In the genomic region with DNA sequence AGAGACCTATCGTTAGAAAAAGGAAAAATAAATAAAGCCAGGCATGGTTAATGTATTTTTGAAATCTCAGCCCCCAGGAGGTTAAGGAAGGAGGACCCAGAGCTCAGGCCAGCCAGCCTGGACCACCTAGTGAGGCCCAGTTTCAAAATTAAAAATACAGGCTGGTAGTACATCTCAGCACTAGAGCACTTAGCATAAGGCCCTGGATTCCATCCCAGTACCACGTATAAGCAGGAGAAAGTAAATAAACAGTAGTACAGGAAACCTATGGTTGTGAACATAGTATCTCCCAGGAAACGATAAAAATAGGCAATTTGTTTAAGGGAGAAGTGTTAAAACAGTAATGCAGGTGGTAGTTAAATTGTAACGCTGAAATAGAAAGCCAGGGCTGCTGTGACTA, we compare ENCODE assay signal across 8 mouse cellular contexts. TPM values are rescaled to one million over a fixed set of nuclear protein-coding genes. Genes with fewer than 3 reads are reported as not detected.
A peak's percentile ranks its signal among the peaks of the same experiment; 100 is the strongest.
DNase-seq lines count a peak whose midpoint lies in the region; ATAC-seq lines count a peak whose summit lies in the region.

No protein-coding gene starts in this region.

- intact Hi-C loops in heart, postnatal 25 days (cut with DNase I): no loop called here

- H3K27me3 ChIP-seq in heart, embryonic 16.5 days (ENCODE audit: control insufficient read depth, insufficient read depth, low read length): no peaks in the 10 kb centered on the region
- no peaks in the 10 kb centered on the region for H3K27me3 ChIP-seq in hindbrain, embryonic 12.5 days
- no peaks in the 10 kb centered on the region for H3K27me3 ChIP-seq in midbrain, embryonic 12.5 days

- no peak overlapping the region; the same call in 1 of the 2 replicates for H3K4me3 ChIP-seq in heart, embryonic 16.5 days (ENCODE audit: low read length)
- H3K4me3 ChIP-seq in hindbrain, embryonic 12.5 days: peak overlapping the region; percentile 35
- peak overlapping the region; percentile 36 for H3K4me3 ChIP-seq in midbrain, embryonic 12.5 days

- DNase-seq in heart, postnatal 25 days (ENCODE audit: low spot score): no peak
- peak; percentile 54 for DNase-seq in NIH3T3 (ENCODE audit: low read depth)
- no peak for DNase-seq in frontal cortex, postnatal 10 days (ENCODE audit: low spot score in 2 of 2)
- DNase-seq in retina, embryonic 14.5 days (ENCODE audit: low spot score): no peak
- DNase-seq in right cerebral cortex, adult 18-20 months: no peak

- H3K4me1 ChIP-seq in heart, embryonic 16.5 days (ENCODE audit: control insufficient read depth, insufficient read depth, low read length): peaks cover 45% of the 10 kb centered on the region
- H3K4me1 ChIP-seq in hindbrain, embryonic 12.5 days: peaks cover 50% of the 10 kb centered on the region
- H3K4me1 ChIP-seq in midbrain, embryonic 12.5 days: peaks cover 52% of the 10 kb centered on the region

- no peak for ATAC-seq in heart, embryonic 16.5 days (replicated peaks; ENCODE audit: extremely low read depth, insufficient read depth, low FRiP score)
- ATAC-seq in hindbrain, embryonic 12.5 days (ENCODE audit: low FRiP score): no peak
- ATAC-seq in midbrain, embryonic 12.5 days (ENCODE audit: low FRiP score, low read depth): no peak

- H3K27ac ChIP-seq in heart, embryonic 16.5 days (ENCODE audit: low read length): peak overlapping the region; percentile 71
- peak overlapping the region; percentile 40 for H3K27ac ChIP-seq in hindbrain, embryonic 12.5 days
- no peak overlapping the region for H3K27ac ChIP-seq in midbrain, embryonic 12.5 days (replicated peaks)

- WGBS in heart, embryonic 16.5 days: 27% methylated on average over 4 of the region's 4 CpGs
- 50% methylated on average over 4 of the region's 4 CpGs for WGBS in hindbrain, embryonic 12.5 days
- 47% methylated on average over 4 of the region's 4 CpGs for WGBS in midbrain, embryonic 12.5 days

- peak overlapping the region; percentile 70 for H3K9ac ChIP-seq in heart, embryonic 16.5 days (ENCODE audit: low read length)
- peak overlapping the region; percentile 63; the same call in 1 of the 2 replicates for H3K9ac ChIP-seq in hindbrain, embryonic 12.5 days
- peak overlapping the region; percentile 73 for H3K9ac ChIP-seq in midbrain, embryonic 12.5 days (replicated peaks)

- peaks cover 16% of the 10 kb centered on the region for H3K36me3 ChIP-seq in heart, embryonic 16.5 days (ENCODE audit: control insufficient read depth, insufficient read depth)
- peaks cover 20% of the 10 kb centered on the region for H3K36me3 ChIP-seq in hindbrain, embryonic 12.5 days
- peaks cover 20% of the 10 kb centered on the region for H3K36me3 ChIP-seq in midbrain, embryonic 12.5 days

- H3K4me2 ChIP-seq in heart, embryonic 16.5 days (ENCODE audit: low read depth, low read length): peak overlapping the region; percentile 73
- peak overlapping the region; percentile 63 for H3K4me2 ChIP-seq in hindbrain, embryonic 12.5 days (replicated peaks)
- H3K4me2 ChIP-seq in midbrain, embryonic 12.5 days (replicated peaks): peak overlapping the region; percentile 60

- no peaks in the 10 kb centered on the region for H3K9me3 ChIP-seq in heart, embryonic 16.5 days (replicated peaks; ENCODE audit: control insufficient read depth, low read length)
- no peaks in the 10 kb centered on the region for H3K9me3 ChIP-seq in hindbrain, embryonic 12.5 days (replicated peaks)
- H3K9me3 ChIP-seq in midbrain, embryonic 12.5 days: no peaks in the 10 kb centered on the region

RNA-seq across cellular contexts. Expression of gene Irf2bp1, which starts 1.7 kb away (rescaled TPM):
- polyA plus RNA-seq in heart, embryonic 16.5 days (2015; fragmentation: Nextera tagmentation; extraction: Ambion mirVana): 12.5 and 12.7 TPM in 2 replicates
- total RNA-seq in heart, postnatal 25 days (2021): 10 to 100 TPM; 20.2 to 23.6 TPM
- polyA plus RNA-seq in hindbrain, embryonic 12.5 days (2016; fragmentation: Nextera tagmentation; extraction: Ambion mirVana): 44.0 and 47.4 TPM in 2 replicates
- polyA plus RNA-seq in midbrain, embryonic 12.5 days (2016; fragmentation: Nextera tagmentation; extraction: Ambion mirVana): 41.6 and 43.1 TPM in 2 replicates

RNA-seq across cellular contexts. Expression of gene Mypop, which starts 11.1 kb away (rescaled TPM):
- 1.8 and 1.9 TPM in 2 replicates for polyA plus RNA-seq in heart, embryonic 16.5 days (2015; fragmentation: Nextera tagmentation; extraction: Ambion mirVana)
- total RNA-seq in heart, postnatal 25 days (2021): 1 to 10 TPM; 3.2 to 4.0 TPM
- 6.8 and 6.9 TPM in 2 replicates for polyA plus RNA-seq in hindbrain, embryonic 12.5 days (2016; fragmentation: Nextera tagmentation; extraction: Ambion mirVana)
- polyA plus RNA-seq in midbrain, embryonic 12.5 days (2016; fragmentation: Nextera tagmentation; extraction: Ambion mirVana): 5.3 and 6.1 TPM in 2 replicates

RNA-seq across cellular contexts. Expression of gene Nanos2, which starts 14.9 kb away (rescaled TPM):
- polyA plus RNA-seq in heart, embryonic 16.5 days (2015; fragmentation: Nextera tagmentation; extraction: Ambion mirVana): not detected in 2 replicates
- total RNA-seq in heart, postnatal 25 days (2021): not detected
- 0.29 and 0.37 TPM in 2 replicates for polyA plus RNA-seq in hindbrain, embryonic 12.5 days (2016; fragmentation: Nextera tagmentation; extraction: Ambion mirVana)
- polyA plus RNA-seq in midbrain, embryonic 12.5 days (2016; fragmentation: Nextera tagmentation; extraction: Ambion mirVana): 0.20 and 0.33 TPM in 2 replicates

RNA-seq across cellular contexts. Expression of gene Foxa3, which starts 21.2 kb away (rescaled TPM):
- 0.17 and 0.37 TPM in 2 replicates for polyA plus RNA-seq in heart, embryonic 16.5 days (2015; fragmentation: Nextera tagmentation; extraction: Ambion mirVana)
- not detected for total RNA-seq in heart, postnatal 25 days (2021)
- 0.10 and 0.73 TPM in 2 replicates for polyA plus RNA-seq in hindbrain, embryonic 12.5 days (2016; fragmentation: Nextera tagmentation; extraction: Ambion mirVana)
- polyA plus RNA-seq in midbrain, embryonic 12.5 days (2016; fragmentation: Nextera tagmentation; extraction: Ambion mirVana): 0.09 and 0.10 TPM in 2 replicates

RNA-seq across cellular contexts. Expression of gene Sympk, which starts 22.1 kb away (rescaled TPM):
- polyA plus RNA-seq in heart, embryonic 16.5 days (2015; fragmentation: Nextera tagmentation; extraction: Ambion mirVana): 25.3 and 25.6 TPM in 2 replicates
- total RNA-seq in heart, postnatal 25 days (2021): 10 to 100 TPM; 76.3 to 80.1 TPM
- polyA plus RNA-seq in hindbrain, embryonic 12.5 days (2016; fragmentation: Nextera tagmentation; extraction: Ambion mirVana): 47.0 and 50.8 TPM in 2 replicates
- 51.5 and 53.5 TPM in 2 replicates for polyA plus RNA-seq in midbrain, embryonic 12.5 days (2016; fragmentation: Nextera tagmentation; extraction: Ambion mirVana)
